Mouse (Mus musculus): ENCODE data around the gene Gm9040. TPM values are rescaled to one million over a fixed set of nuclear protein-coding genes. Genes with fewer than 3 reads are reported as not detected.
"Not testable (repeated sequence)": the region's sequence is repeated elsewhere in the genome, so short reads cannot be mapped to it uniquely, and the experiment has no call there.

Gene Gm9040
- not detected in 2 replicates for polyA plus RNA-seq (2014; fragmentation: Nextera tagmentation; extraction: Ambion mirVana)

- not testable (repeated sequence) for H3K9me3 ChIP-seq (ENCODE audit: control insufficient read depth, low read length); H3K4me2 ChIP-seq (ENCODE audit: low read depth); H3K27me3 ChIP-seq (ENCODE audit: control insufficient read depth, insufficient read depth, low read length); H3K27ac ChIP-seq (ENCODE audit: low read depth, low read length); DNase-seq (ENCODE audit: low spot score); H3K4me1 ChIP-seq (ENCODE audit: control insufficient read depth, insufficient read depth, low read length); H3K9ac ChIP-seq (ENCODE audit: low read length); ATAC-seq (ENCODE audit: insufficient read depth, low FRiP score, low TSS enrichment); H3K36me3 ChIP-seq (ENCODE audit: control insufficient read depth, insufficient read depth, low read length); H3K4me3 ChIP-seq (ENCODE audit: low read depth, low read length)
- WGBS = no CpG with 5 or more reads among the region's 11 CpGs
These were observed at the start of gene Gm9040 for GRCm38 (mm10) chr10:118326869-118327268. Gene Gm9040, minus strand, starts transcription at chr10:118326969.

- Histone ChIP-seq H3K36me3 (ENCODE audit: control insufficient read depth, insufficient read depth, low read length) (no peaks in the 10 kb centered on the region), H3K27ac (ENCODE audit: low read depth, low read length) (no peak overlapping the region), H3K4me1 (ENCODE audit: control insufficient read depth, insufficient read depth, low read length) (no peaks in the 10 kb centered on the region), H3K4me3 (ENCODE audit: low read depth, low read length) (no peak overlapping the region), H3K9ac (ENCODE audit: low read length) (0 out of 2 replicates have a peak overlapping the region, but pooled peaks have one; percentile 14), H3K9me3 (ENCODE audit: control insufficient read depth, low read length) (no peaks in the 10 kb centered on the region), H3K4me2 (ENCODE audit: low read depth) (peak overlapping the region; percentile 31; the same call in 1 of the 2 replicates), H3K27me3 (ENCODE audit: control insufficient read depth, insufficient read depth, low read length) (no peaks in the 10 kb centered on the region)
- DNase-seq (ENCODE audit: low spot score) = peak; percentile 89
- 13% methylated on average over 10 of the region's 10 CpGs for WGBS
- peak; percentile 92 for ATAC-seq (ENCODE audit: insufficient read depth, low FRiP score, low TSS enrichment)
These were observed 43.7 kb upstream of the Gm9040 start for GRCm38 (mm10) chr10:118370443-118370842.

DNA sequence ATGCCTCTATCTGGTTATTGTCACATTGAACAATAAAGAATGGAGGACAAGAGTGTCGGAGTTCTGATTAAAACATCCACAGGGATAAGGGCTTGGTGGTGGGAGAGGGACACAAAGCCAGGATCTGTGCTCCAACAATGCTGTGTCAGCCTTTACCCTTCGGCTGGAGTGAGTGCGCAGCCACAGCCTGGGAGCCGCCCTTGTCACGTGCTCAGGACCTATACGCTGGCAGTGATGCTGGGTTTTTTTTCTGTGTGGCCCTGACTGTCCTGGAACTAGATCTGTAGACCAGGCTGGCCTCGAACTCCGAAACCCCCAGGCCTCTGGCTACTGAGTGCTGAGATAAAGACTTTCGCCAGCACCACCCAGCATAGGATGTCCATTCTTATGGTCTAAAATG, 42.7 kb upstream of the Gm9040 start:
- Histone ChIP-seq H3K9ac (ENCODE audit: low read length) (no peak overlapping the region), H3K4me2 (ENCODE audit: low read depth) (no peak overlapping the region), H3K4me3 (ENCODE audit: low read depth, low read length) (no peak overlapping the region), H3K27me3 (ENCODE audit: control insufficient read depth, insufficient read depth, low read length) (no peaks in the 10 kb centered on the region), H3K36me3 (ENCODE audit: control insufficient read depth, insufficient read depth, low read length) (no peaks in the 10 kb centered on the region), H3K4me1 (ENCODE audit: control insufficient read depth, insufficient read depth, low read length) (no peaks in the 10 kb centered on the region), H3K27ac (ENCODE audit: low read depth, low read length) (no peak overlapping the region), H3K9me3 (ENCODE audit: control insufficient read depth, low read length) (no peaks in the 10 kb centered on the region)
- 88% methylated on average over 9 of the region's 9 CpGs for WGBS
- DNase-seq (ENCODE audit: low spot score) (no peak), ATAC-seq (ENCODE audit: insufficient read depth, low FRiP score, low TSS enrichment) (no peak)

DNA sequence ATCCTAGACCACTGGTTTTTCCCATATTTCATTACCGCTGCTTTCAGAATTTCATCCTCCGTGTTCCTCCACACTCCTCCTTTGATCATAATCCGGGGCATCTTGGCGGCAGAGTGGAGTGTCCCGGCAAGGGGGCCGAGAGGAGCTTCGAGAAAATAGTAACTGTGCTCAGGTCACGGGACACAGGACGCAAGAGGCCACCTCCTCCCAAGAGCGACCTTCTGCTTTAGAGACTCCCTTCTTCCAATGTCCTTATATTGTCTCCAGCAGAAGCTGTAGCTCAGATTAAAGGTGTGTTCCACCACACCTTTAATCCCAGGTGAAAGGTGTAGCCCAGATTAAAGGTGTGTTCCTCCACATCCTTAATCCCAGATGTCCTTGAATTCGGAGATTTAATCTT, 27.2 kb upstream of the Gm9040 start, which contains the start of gene Gm9049:
Gene Gm9049 (minus strand): TSS at position 101 of the 400 bp plus-strand sequence.
- ATAC-seq (ENCODE audit: insufficient read depth, low FRiP score, low TSS enrichment); H3K27me3 ChIP-seq (ENCODE audit: control insufficient read depth, insufficient read depth, low read length); H3K4me2 ChIP-seq (ENCODE audit: low read depth); H3K4me1 ChIP-seq (ENCODE audit: control insufficient read depth, insufficient read depth, low read length); H3K9ac ChIP-seq (ENCODE audit: low read length); H3K4me3 ChIP-seq (ENCODE audit: low read depth, low read length); DNase-seq (ENCODE audit: low spot score); H3K36me3 ChIP-seq (ENCODE audit: control insufficient read depth, insufficient read depth, low read length); H3K27ac ChIP-seq (ENCODE audit: low read depth, low read length); H3K9me3 ChIP-seq (ENCODE audit: control insufficient read depth, low read length): not testable (repeated sequence)
- WGBS = no CpG with 5 or more reads among the region's 11 CpGs

- H3K4me3 ChIP-seq (ENCODE audit: low read depth, low read length); H3K9ac ChIP-seq (ENCODE audit: low read length); ATAC-seq (ENCODE audit: insufficient read depth, low FRiP score, low TSS enrichment); H3K27me3 ChIP-seq (ENCODE audit: control insufficient read depth, insufficient read depth, low read length); H3K9me3 ChIP-seq (ENCODE audit: control insufficient read depth, low read length); DNase-seq (ENCODE audit: low spot score); H3K36me3 ChIP-seq (ENCODE audit: control insufficient read depth, insufficient read depth, low read length); H3K4me2 ChIP-seq (ENCODE audit: low read depth); H3K27ac ChIP-seq (ENCODE audit: low read depth, low read length); H3K4me1 ChIP-seq (ENCODE audit: control insufficient read depth, insufficient read depth, low read length): not testable (repeated sequence)
- WGBS = 100% methylated on average over 1 of the region's 14 CpGs
These were observed 21.8 kb upstream of the Gm9040 start, which contains the start of gene Gm9048 for GRCm38 (mm10) chr10:118348579-118348978. Gene Gm9048, minus strand, starts transcription at chr10:118348679.

GRCm38 (mm10) chr10:118343155-118343554, 16.4 kb upstream of the Gm9040 start, which contains the start of gene Gm9046:
Gene Gm9046, minus strand, starts transcription at chr10:118343255.
- not testable (repeated sequence) for H3K4me1 ChIP-seq (ENCODE audit: control insufficient read depth, insufficient read depth, low read length); H3K9me3 ChIP-seq (ENCODE audit: control insufficient read depth, low read length); H3K27me3 ChIP-seq (ENCODE audit: control insufficient read depth, insufficient read depth, low read length); H3K4me2 ChIP-seq (ENCODE audit: low read depth); H3K27ac ChIP-seq (ENCODE audit: low read depth, low read length); H3K36me3 ChIP-seq (ENCODE audit: control insufficient read depth, insufficient read depth, low read length); H3K9ac ChIP-seq (ENCODE audit: low read length); ATAC-seq (ENCODE audit: insufficient read depth, low FRiP score, low TSS enrichment); H3K4me3 ChIP-seq (ENCODE audit: low read depth, low read length); DNase-seq (ENCODE audit: low spot score)
- WGBS = no CpG with 5 or more reads among the region's 14 CpGs

DNA sequence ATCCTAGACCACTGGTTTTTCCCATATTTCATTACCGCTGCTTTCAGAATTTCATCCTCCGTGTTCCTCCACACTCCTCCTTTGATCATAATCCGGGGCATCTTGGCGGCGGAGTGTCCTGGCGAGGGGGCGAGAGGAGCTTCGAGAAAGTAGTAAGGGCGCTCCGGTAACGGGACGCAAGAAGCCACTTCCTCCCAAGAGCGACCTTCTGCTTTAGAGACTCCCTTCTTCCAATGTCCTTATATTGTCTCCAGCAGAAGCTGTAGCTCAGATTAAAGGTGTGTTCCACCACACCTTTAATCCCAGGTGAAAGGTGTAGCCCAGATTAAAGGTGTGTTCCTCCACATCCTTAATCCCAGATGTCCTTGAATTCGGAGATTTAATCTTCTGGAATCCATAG, 11.0 kb upstream of the Gm9040 start, which contains the start of gene Gm9045:
Gene Gm9045 (minus strand): TSS at position 101 of the 400 bp plus-strand sequence.
- H3K9me3 ChIP-seq (ENCODE audit: control insufficient read depth, low read length); ATAC-seq (ENCODE audit: insufficient read depth, low FRiP score, low TSS enrichment); H3K36me3 ChIP-seq (ENCODE audit: control insufficient read depth, insufficient read depth, low read length); H3K9ac ChIP-seq (ENCODE audit: low read length); DNase-seq (ENCODE audit: low spot score); H3K4me1 ChIP-seq (ENCODE audit: control insufficient read depth, insufficient read depth, low read length); H3K27me3 ChIP-seq (ENCODE audit: control insufficient read depth, insufficient read depth, low read length); H3K27ac ChIP-seq (ENCODE audit: low read depth, low read length); H3K4me2 ChIP-seq (ENCODE audit: low read depth); H3K4me3 ChIP-seq (ENCODE audit: low read depth, low read length): not testable (repeated sequence)
- no CpG with 5 or more reads among the region's 14 CpGs for WGBS

- not testable (repeated sequence) for H3K9me3 ChIP-seq (ENCODE audit: control insufficient read depth, low read length); H3K27me3 ChIP-seq (ENCODE audit: control insufficient read depth, insufficient read depth, low read length); H3K27ac ChIP-seq (ENCODE audit: low read depth, low read length); H3K9ac ChIP-seq (ENCODE audit: low read length); H3K4me3 ChIP-seq (ENCODE audit: low read depth, low read length); H3K36me3 ChIP-seq (ENCODE audit: control insufficient read depth, insufficient read depth, low read length); H3K4me2 ChIP-seq (ENCODE audit: low read depth); DNase-seq (ENCODE audit: low spot score); ATAC-seq (ENCODE audit: insufficient read depth, low FRiP score, low TSS enrichment); H3K4me1 ChIP-seq (ENCODE audit: control insufficient read depth, insufficient read depth, low read length)
- WGBS = no CpG with 5 or more reads among the region's 14 CpGs
These were observed 5.5 kb upstream of the Gm9040 start, which contains the start of gene Gm9044 for GRCm38 (mm10) chr10:118332308-118332707. Gene Gm9044, minus strand, starts transcription at chr10:118332408.

GRCm38 (mm10) chr10:118319024-118319423, 7.7 kb downstream of the Gm9040 start:
- no peak for ATAC-seq (ENCODE audit: insufficient read depth, low FRiP score, low TSS enrichment)
- Histone ChIP-seq H3K27me3 (ENCODE audit: control insufficient read depth, insufficient read depth, low read length) (no peaks in the 10 kb centered on the region), H3K9me3 (ENCODE audit: control insufficient read depth, low read length) (no peaks in the 10 kb centered on the region), H3K4me2 (ENCODE audit: low read depth) (no peak overlapping the region), H3K36me3 (ENCODE audit: control insufficient read depth, insufficient read depth, low read length) (no peaks in the 10 kb centered on the region), H3K4me3 (ENCODE audit: low read depth, low read length) (no peak overlapping the region), H3K4me1 (ENCODE audit: control insufficient read depth, insufficient read depth, low read length) (no peaks in the 10 kb centered on the region), H3K9ac (ENCODE audit: low read length) (no peak overlapping the region), H3K27ac (ENCODE audit: low read depth, low read length) (no peak overlapping the region)
- DNase-seq (ENCODE audit: low spot score) = no peak
- WGBS = 90% methylated on average over 8 of the region's 8 CpGs

All from neural tube, embryonic 11.5 days (tissue).